Mouse (Mus musculus) adrenal gland (tissue): ENCODE measurements around the gene Kbtbd4.
"Not testable (repeated sequence)": the region's sequence is repeated elsewhere in the genome, so short reads cannot be mapped to it uniquely, and the experiment has no call there.

ENCODE experiments used
- intact Hi-C: fragments of 180-260 bp; cut with DNase I; formaldehyde crosslinking; loops from one replicate; pipeline ENCODE4 v1.15.1; 2025
- long read RNA-seq, 2 experiments: library from polyadenylated mRNA; unstranded; transcript quantifications; one replicate each; pipeline ENCODE4 v2.0.0; 2020; ENCODE audit warnings: borderline replicate concordance in 1 of 2; ENCODE audit not compliant: insufficient replicate concordance in 1 of 2

Kbtbd4 gene
- long read RNA-seq, experiment 1, transcript Kbtbd4-202 (4 exons, 2,343 nt) = minor isoform, 6 of 44 reads
- long read RNA-seq, experiment 1, transcript Kbtbd4-201 (4 exons, 2,437 nt) = major isoform, 33 of 44 reads
- long read RNA-seq, experiment 1, partial matches to known transcripts = 0 of 44 reads
- long read RNA-seq, experiment 1, other reads (novel, unspliced or antisense) = 5 of 44 reads
- long read RNA-seq, experiment 2, transcript Kbtbd4-201 (4 exons, 2,437 nt) = major isoform, 26 of 44 reads
- long read RNA-seq, experiment 2, transcript Kbtbd4-202 (4 exons, 2,343 nt) = minor isoform, 6 of 44 reads
- long read RNA-seq, experiment 2, partial matches to known transcripts = 0 of 44 reads
- long read RNA-seq, experiment 2, other reads (novel, unspliced or antisense) = 12 of 44 reads

DNA sequence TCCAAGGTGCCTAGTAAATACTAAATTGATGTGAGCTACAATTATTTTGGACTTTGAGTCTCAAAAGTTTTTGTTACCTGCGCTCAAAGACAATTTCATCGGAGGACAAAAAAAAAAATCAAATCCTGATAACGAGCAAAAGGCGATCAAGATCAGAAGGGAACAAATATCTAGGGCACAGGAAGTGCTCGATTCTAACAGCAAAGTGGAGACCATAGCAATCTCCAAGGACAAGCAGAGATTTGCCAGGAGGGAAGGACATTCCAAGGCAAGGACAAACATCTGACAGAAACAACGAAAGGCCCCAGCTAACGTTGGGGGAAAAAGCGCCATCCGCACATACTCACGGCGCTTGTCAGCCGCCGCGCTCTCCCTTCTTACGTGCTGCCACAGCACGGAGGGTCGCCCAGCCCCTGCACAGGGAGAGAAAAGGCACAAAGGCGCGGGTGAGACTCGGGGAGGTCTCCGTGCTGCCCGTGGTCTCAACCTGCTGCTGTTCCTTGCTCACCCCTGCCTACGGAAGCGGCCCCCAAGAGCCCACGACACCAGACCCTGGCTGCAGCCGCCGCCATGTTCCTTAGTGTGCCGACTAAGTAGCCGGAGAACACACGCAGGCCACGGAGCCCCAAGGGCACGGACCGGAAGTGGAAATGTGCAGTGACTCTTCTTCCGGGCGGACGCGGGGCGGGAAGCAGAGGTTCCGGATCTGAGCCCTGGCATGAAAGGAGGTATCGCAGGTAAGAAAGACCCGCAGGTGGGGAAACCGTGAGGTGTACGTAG, at the start of gene Kbtbd4, which contains the start of gene Ndufs3:
Kbtbd4 (plus strand) TSS at position 665 of the 780 bp plus-strand sequence.
Ndufs3 (minus strand) TSS at position 752 of the 780 bp plus-strand sequence.
- intact Hi-C loops = no loop called here

DNA sequence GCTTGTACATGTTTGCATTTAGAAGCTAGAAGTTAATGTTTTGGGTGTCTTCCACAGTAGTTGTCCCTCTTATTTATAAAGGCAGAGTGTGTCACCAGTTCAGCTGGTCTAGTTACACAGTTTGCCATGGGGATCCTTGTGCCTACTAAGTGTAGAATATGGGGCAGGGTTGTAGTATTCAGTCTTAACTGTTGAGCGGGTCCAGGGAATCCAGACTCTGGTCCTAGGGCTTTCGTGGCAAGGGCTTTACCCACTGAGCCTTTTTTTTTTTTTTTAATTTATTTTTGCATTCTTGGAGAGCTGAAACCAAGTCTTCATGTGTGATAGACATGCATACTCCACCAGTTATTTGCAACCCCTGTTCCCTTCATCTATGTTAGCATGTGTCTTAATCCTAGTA, 43.1 kb upstream of the Kbtbd4 start:
- intact Hi-C loops = no loop called here

GRCm38 (mm10) chr2:90864184-90864583, 40.4 kb upstream of the Kbtbd4 start:
- intact Hi-C loops = no loop called here

- intact Hi-C loops = loop anchor here (5.0 kb wide), 1 partner anchor 196 kb away; no protein-coding TSS in a partner anchor
These were observed 38.0 kb upstream of the Kbtbd4 start for GRCm38 (mm10) chr2:90866524-90866923.

DNA sequence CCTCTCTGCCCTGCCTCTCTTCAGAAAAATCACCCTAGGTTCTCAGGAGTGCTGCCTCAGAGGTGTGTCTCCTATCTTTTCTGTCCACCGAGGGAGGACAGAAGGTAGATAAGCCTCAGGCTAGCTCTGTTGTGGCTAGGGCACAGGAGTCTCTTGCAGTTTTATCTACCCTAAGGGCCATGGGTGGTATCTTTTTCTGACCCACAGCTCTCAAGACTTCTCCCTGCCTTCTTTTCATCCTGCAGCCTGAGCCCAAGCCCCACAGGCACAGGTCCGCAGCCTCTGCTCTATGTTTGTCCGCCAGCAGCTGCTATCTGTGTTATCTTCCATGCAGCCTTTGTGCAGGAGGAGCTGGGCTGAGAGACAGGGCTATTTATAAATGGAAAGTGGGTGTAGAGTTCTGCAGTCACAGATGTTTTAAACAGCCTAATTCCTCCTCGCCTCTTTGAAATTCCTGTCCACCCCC, 34.4 kb upstream of the Kbtbd4 start:
- intact Hi-C loops = no loop called here

GRCm38 (mm10) chr2:90871180-90871961, 33.2 kb upstream of the Kbtbd4 start:
- intact Hi-C loops = no loop called here

- intact Hi-C loops = no loop called here
These were observed 30.5 kb upstream of the Kbtbd4 start for GRCm38 (mm10) chr2:90874025-90874424.

GRCm38 (mm10) chr2:90875239-90875638, 29.3 kb upstream of the Kbtbd4 start:
- intact Hi-C loops = no loop called here

GRCm38 (mm10) chr2:90877584-90878259, 26.8 kb upstream of the Kbtbd4 start:
- intact Hi-C loops = no loop called here

- intact Hi-C loops = no loop called here
These were observed 25.1 kb upstream of the Kbtbd4 start for GRCm38 (mm10) chr2:90879419-90879818.

DNA sequence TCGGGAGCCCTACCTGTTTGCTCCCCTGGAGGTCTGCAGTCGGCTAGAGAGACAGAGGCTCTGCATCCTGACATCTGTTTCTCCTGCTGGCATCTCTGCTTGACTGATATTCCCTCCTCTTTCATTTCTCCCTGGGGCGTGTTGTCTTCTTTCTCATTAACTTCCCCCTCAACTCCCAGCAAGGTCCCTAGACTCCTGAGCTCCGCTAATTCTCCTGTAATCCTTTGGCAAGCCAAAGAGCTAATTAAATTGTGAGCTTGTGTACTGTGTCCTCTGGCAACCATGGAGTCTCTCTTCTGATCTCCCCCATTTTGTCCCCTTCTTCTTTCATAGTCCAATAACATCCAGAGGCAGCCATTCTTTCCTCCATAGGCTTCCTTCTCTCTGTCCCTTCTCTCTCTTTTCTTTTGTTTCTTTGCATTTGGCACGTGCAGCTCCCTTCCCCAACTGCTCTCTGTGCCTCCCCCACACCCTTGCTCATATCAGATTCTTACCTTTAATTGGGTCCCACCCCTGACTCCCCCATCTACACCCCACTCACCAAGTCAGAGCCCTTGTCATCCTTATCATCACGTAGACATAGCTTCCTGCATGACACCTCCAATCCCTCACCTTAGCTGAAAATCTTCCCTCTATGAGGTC, 24.3 kb upstream of the Kbtbd4 start:
- intact Hi-C loops = no loop called here

DNA sequence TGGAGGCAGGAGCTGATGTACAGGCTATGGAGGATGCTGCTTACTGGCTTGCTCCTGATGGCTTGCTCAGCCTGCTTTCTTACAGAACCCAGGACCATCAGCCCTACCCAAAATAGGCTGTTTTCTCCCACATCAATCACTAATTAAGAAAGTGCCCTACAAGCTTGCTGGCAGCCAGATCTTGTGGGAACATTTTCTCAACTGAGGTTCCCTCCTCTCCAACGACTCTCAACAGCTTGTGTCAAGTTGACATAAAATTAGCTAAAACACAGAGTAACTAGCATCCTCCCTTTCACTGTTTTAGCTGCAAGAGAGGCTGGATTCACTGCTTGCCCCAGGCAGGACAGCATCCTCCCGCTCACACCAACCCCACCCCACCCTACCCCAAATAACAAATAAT, 22.7 kb upstream of the Kbtbd4 start:
- intact Hi-C loops = no loop called here

DNA sequence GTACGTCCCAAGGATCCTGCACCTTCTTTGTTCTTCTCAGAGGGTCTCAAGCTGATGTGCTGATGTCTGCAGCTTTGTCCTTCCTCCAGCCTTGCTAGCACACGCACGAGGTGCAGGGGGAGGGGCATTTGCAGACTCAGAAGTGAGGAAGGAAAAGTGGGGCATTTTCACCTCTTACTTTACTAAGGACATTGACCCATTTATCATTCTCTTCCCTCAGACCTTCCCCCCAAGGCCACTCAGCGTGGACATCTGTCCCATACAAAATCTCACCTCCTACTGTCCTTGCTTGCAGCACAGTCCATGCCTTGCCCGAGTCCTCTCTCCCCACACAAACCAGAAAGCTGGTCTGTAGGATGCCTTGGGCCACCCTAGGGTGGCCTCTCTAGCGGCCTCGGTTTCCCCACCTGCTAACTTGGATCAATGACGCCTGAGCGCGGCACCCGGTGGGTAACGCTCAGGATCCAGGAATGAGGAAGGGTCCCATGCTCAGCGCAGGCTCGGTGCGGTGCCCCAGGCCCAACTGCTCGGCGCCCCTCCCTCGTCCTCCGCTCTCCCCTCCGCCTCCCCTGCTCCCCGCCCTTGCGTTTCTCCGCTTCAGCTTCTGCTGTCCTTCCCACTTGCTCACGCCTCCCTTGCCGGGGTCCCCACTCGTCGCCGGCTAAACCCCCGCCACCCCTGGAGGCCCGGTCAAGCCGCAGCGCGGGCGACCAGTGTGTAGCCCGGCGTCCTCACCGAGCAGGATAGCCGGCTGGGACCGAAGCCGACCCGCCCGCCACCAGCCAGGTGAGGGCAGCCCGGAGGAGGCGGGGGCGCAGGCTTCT, 19.1 kb upstream of the Kbtbd4 start, which contains the start of gene C1qtnf4:
C1qtnf4 (plus strand) TSS at position 643 of the 824 bp plus-strand sequence.
- intact Hi-C loops = no loop called here

- intact Hi-C loops = no loop called here
These were observed 18.1 kb upstream of the Kbtbd4 start for GRCm38 (mm10) chr2:90886436-90886835.

DNA sequence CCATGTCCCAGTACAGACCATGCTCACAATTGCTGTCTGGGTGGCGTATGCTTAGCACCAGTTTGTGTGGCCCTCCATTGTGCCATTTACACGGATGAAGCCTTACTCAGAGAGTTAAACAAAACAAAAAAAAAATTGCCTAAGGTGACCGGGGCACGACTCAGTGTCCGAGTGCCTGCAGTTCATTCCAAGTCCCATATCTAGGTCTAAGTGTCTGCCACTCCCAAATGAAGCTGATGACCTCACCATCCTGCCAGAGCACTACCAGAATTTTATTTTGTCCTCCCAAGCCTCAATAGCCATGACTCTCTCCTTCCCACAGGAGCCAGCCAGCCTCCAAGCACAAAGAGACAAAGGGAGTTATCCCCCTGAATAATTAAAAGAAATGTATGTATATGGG, 16.9 kb upstream of the Kbtbd4 start:
- intact Hi-C loops = no loop called here

- intact Hi-C loops = no loop called here
These were observed 14.7 kb upstream of the Kbtbd4 start for GRCm38 (mm10) chr2:90889550-90890548.

DNA sequence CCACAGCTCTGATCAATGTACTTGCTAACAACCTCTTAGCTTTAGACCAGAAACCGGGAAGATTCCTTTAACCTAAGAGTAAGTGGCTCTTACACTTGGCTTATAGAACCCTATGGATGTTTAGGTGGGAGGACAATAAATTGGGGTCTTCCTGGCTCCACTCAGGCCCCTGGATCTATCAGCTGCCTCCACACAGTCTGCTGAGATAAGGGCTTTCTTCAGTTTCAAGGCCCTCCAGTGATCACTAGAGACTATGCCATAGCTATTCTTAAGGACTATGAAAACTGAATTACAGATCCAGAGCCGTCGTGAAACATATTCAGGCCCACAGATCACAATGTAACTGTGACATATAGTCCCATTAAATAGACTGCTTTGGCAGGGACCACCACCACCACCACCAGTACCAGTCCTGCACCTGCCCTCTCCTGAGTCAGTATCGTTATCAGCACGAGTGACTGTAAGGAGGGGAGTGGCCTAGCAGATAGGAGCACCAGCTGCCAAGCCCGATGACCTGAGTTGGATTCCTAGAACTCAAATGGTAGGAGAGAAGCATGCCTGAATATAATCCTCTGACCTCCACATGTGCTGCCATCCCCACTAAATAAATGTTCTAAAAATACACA, 10.8 kb upstream of the Kbtbd4 start:
- intact Hi-C loops = no loop called here

- intact Hi-C loops = not testable (repeated sequence)
These were observed 10.3 kb upstream of the Kbtbd4 start for GRCm38 (mm10) chr2:90894299-90894677.
